Mouse (Mus musculus) neural tube, embryonic 13.5 days (tissue): ENCODE data around the gene Eppin. TPM values are rescaled to one million over a fixed set of nuclear protein-coding genes. Genes with fewer than 3 reads are reported as not detected.
A peak's percentile ranks its signal among the peaks of the same experiment; 100 is the strongest.
"Not testable (repeated sequence)": the region's sequence is repeated elsewhere in the genome, so short reads cannot be mapped to it uniquely, and the experiment has no call there.

ENCODE experiments used
- ATAC-seq: fragments of 200-750 bp; cut with Nextera tagmentation; 2 replicates; pipeline ENCODE4 v1.8.0; 2017; ENCODE audit warnings: low read depth, mild to moderate bottlenecking, moderate TSS enrichment, moderate library complexity
- H3K27ac ChIP-seq: fragments of 300-500 bp; sonication (generic); replicated peaks from 2 replicates; pipeline ENCODE4 v1.5.1; 2015; ENCODE audit warnings: moderate library complexity, mild to moderate bottlenecking, inconsistent platforms
- H3K27me3 ChIP-seq: fragments of 300-500 bp; sonication (generic); 2 replicates; pipeline ENCODE4 v1.6.1; 2015; ENCODE audit warnings: mild to moderate bottlenecking, inconsistent platforms
- H3K36me3 ChIP-seq: fragments of 300-500 bp; sonication (generic); 2 replicates; pipeline ENCODE4 v1.6.1; 2015; ENCODE audit warnings: mild to moderate bottlenecking, inconsistent platforms
- H3K4me1 ChIP-seq: fragments of 300-500 bp; sonication (generic); replicated peaks from 2 replicates; pipeline ENCODE4 v1.6.1; 2015; ENCODE audit warnings: inconsistent platforms
- H3K4me2 ChIP-seq: fragments of 300-500 bp; sonication (generic); 2 replicates; pipeline ENCODE4 v1.6.1; 2015; ENCODE audit warnings: inconsistent platforms, mild to moderate bottlenecking, moderate library complexity
- H3K4me3 ChIP-seq: fragments of 300-500 bp; sonication (generic); 2 replicates; pipeline ENCODE4 v1.5.1; 2015; ENCODE audit warnings: mild to moderate bottlenecking, inconsistent platforms
- H3K9ac ChIP-seq: fragments of 300-500 bp; sonication (generic); 2 replicates; pipeline ENCODE4 v1.6.1; 2015; ENCODE audit warnings: moderate library complexity, mild to moderate bottlenecking, inconsistent platforms
- H3K9me3 ChIP-seq: fragments of 300-500 bp; sonication (generic); 2 replicates; pipeline ENCODE4 v1.6.1; 2016; ENCODE audit warnings: inconsistent platforms
- WGBS: fragments of 180-500 bp; shearing (Covaris S2); methylation state at CpG from one replicate; pipeline ENCODE4 v1.1.7; 2015; 5-methylcytosine and 5-hydroxymethylcytosine counted together
- polyA plus RNA-seq: library from polyadenylated mRNA; unstranded; fragments of >200 nt; fragmentation: Nextera tagmentation; extraction: Ambion mirVana; gene quantifications from 2 replicates; pipeline ENCODE4 v1.2.1, GENCODE M21; 2015

The Eppin gene
- polyA plus RNA-seq, 1 experiment from 2014 or later = not detected

DNA sequence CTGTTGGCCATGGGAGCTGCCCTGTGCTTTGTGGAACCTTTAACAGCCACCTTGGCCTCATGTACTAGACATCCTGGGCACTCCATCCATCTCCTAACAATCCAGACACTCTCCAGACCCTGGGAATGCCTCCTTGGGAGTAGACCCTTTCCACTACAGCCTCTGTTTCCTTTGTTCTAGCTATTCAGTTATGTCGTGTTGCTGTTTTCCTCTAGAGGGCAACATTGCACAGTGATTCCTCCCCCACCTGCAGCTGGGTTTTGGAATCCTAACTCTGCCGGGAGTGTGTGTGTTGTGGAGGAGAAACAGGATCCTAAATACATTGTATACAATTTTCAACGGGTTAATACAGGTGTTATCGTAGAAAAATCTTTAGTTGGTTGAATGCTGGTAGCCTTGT, 1.4 kb downstream of the Eppin start:
- H3K27me3 ChIP-seq = no peaks in the 10 kb centered on the region
- H3K27ac ChIP-seq = no peak overlapping the region
- H3K4me2 ChIP-seq = no peak overlapping the region
- H3K9ac ChIP-seq = no peak overlapping the region
- 0 out of 2 replicates have a peak, but pooled peaks cover 3% of the 10 kb centered on the region for H3K4me1 ChIP-seq
- H3K4me3 ChIP-seq = no peak overlapping the region
- 19% methylated on average over 4 of the region's 4 CpGs for WGBS
- ATAC-seq = peak; percentile 63; the same call in 1 of the 2 replicates
- no peaks in the 10 kb centered on the region for H3K9me3 ChIP-seq
- H3K36me3 ChIP-seq = no peaks in the 10 kb centered on the region

DNA sequence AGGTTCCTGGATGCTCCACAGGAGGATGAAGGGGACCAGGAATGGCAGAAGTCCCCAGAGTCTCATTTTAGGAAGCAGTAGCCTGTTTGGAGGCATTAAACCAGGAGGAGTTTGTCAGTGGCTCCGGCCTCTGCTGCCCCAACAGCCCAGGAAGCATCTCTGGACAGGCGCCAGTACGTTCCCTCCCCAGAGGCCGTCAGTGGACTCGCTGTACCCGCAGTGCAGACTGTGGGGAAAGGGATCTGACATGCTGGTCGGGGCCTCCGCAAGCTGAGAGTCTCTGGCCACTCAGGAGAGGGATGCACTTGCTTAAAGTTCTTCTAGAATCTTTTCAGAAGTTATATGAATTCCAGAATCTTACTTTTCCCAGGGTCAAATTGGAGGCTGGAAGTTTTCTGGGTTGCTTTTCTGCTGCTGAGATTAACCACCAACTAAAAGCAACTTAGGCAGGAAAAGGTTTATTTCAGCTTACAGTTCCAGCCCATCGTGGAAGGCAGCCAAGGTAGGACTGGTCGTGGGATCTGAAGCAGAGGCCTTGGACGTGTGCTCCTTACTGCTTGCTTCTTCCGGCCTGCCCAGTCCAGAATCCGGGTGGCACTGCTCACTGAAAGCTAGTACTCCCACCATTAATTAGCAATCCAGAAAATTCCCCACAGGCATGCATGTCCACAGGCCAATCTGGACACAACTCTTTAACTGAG, 8.2 kb downstream of the Eppin start, which contains the start of gene Wfdc6a:
Gene Wfdc6a, minus strand, starts transcription at position 423 of the 701 bp plus-strand sequence.
- H3K27me3 ChIP-seq, H3K36me3 ChIP-seq, H3K27ac ChIP-seq, H3K4me2 ChIP-seq, H3K9me3 ChIP-seq, H3K4me1 ChIP-seq, H3K4me3 ChIP-seq, ATAC-seq, H3K9ac ChIP-seq: not testable (repeated sequence)
- WGBS = 73% methylated on average over 13 of the region's 13 CpGs

GRCm38 (mm10) chr2:164573359-164573758, 20.0 kb downstream of the Eppin start, which contains the start of gene Spint3:
Gene Spint3, minus strand, starts transcription at chr2:164573459.
- ATAC-seq, H3K27me3 ChIP-seq, H3K9ac ChIP-seq, H3K36me3 ChIP-seq, H3K4me2 ChIP-seq, H3K4me3 ChIP-seq, H3K9me3 ChIP-seq, H3K27ac ChIP-seq, H3K4me1 ChIP-seq: not testable (repeated sequence)
- 84% methylated on average over 6 of the region's 6 CpGs for WGBS

DNA sequence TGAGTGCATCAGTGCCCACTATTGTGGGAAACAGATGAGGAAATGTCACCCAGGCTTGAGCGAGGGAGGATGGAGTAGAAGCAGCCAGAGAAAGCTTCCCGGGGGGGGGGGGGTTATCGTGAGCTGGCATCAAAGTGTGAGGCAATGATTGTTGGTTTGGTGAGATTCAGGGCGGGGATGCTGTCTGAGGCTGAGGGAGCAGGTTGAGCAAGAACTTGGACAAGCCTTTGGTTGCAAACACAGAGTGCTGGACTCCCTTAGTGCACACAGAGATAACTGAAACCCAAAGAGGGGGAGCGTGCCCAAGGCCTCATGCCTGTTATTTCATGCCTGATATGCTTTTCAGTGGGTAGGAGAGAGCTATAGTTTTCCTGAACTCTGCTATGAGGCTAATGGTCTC, 25.9 kb downstream of the Eppin start:
- 95% methylated on average over 5 of the region's 5 CpGs for WGBS
- H3K4me3 ChIP-seq = no peak overlapping the region
- ATAC-seq = no peak
- H3K4me1 ChIP-seq = peaks cover 18% of the 10 kb centered on the region
- H3K27ac ChIP-seq = no peak overlapping the region
- no peaks in the 10 kb centered on the region for H3K9me3 ChIP-seq
- H3K36me3 ChIP-seq = no peaks in the 10 kb centered on the region
- peaks cover 23% of the 10 kb centered on the region for H3K27me3 ChIP-seq
- no peak overlapping the region for H3K4me2 ChIP-seq
- no peak overlapping the region for H3K9ac ChIP-seq

- H3K9me3 ChIP-seq = no peaks in the 10 kb centered on the region
- 92% methylated on average over 2 of the region's 2 CpGs for WGBS
- no peak for ATAC-seq
- H3K27me3 ChIP-seq = peaks cover 28% of the 10 kb centered on the region
- H3K9ac ChIP-seq = no peak overlapping the region
- peaks cover 20% of the 10 kb centered on the region for H3K4me1 ChIP-seq
- H3K4me2 ChIP-seq = no peak overlapping the region
- no peak overlapping the region for H3K27ac ChIP-seq
- H3K4me3 ChIP-seq = no peak overlapping the region
- H3K36me3 ChIP-seq = no peaks in the 10 kb centered on the region
Observed at GRCm38 (mm10) chr2:164566997-164567396, 26.4 kb downstream of the Eppin start.

DNA sequence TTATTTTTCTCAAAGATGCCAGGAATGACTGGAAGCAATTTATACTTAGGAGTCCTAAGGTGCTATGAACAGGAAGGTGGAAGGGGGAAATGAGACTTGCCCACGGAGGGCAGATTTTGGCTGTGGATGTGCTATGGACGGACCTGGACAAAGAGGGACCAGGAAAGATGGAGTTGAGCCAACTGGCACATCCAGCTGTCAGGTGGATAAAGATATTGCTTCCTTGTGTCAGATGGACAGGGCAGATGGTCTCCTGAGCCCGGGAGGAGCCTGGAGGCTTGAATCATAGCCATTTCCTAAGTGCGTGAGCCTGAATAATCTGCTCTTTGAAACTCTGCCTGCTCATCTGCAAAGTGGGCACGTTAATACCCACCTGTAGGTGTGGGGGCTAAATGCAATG, 29.0 kb downstream of the Eppin start:
- H3K9ac ChIP-seq = no peak overlapping the region
- 69% methylated on average over 5 of the region's 5 CpGs for WGBS
- H3K4me1 ChIP-seq = peaks cover 20% of the 10 kb centered on the region
- H3K27me3 ChIP-seq = peaks cover 40% of the 10 kb centered on the region
- no peak for ATAC-seq
- no peaks in the 10 kb centered on the region for H3K36me3 ChIP-seq
- no peaks in the 10 kb centered on the region for H3K9me3 ChIP-seq
- no peak overlapping the region for H3K27ac ChIP-seq
- peak overlapping the region; percentile 74; the same call in 1 of the 2 replicates for H3K4me2 ChIP-seq
- H3K4me3 ChIP-seq = no peak overlapping the region

- Histone ChIP-seq H3K4me1 (peaks cover 20% of the 10 kb centered on the region), H3K27ac (no peak overlapping the region), H3K27me3 (peaks cover 44% of the 10 kb centered on the region), H3K9ac (peak overlapping the region; percentile 65), H3K4me2 (peak overlapping the region; percentile 74), H3K9me3 (no peaks in the 10 kb centered on the region), H3K36me3 (no peaks in the 10 kb centered on the region), H3K4me3 (peak overlapping the region; percentile 44)
- peak; percentile 61; the same call in 1 of the 2 replicates for ATAC-seq
- WGBS = under 1% methylated on average over 32 of the region's 32 CpGs
Observed at GRCm38 (mm10) chr2:164563339-164564038, 29.9 kb downstream of the Eppin start.

DNA sequence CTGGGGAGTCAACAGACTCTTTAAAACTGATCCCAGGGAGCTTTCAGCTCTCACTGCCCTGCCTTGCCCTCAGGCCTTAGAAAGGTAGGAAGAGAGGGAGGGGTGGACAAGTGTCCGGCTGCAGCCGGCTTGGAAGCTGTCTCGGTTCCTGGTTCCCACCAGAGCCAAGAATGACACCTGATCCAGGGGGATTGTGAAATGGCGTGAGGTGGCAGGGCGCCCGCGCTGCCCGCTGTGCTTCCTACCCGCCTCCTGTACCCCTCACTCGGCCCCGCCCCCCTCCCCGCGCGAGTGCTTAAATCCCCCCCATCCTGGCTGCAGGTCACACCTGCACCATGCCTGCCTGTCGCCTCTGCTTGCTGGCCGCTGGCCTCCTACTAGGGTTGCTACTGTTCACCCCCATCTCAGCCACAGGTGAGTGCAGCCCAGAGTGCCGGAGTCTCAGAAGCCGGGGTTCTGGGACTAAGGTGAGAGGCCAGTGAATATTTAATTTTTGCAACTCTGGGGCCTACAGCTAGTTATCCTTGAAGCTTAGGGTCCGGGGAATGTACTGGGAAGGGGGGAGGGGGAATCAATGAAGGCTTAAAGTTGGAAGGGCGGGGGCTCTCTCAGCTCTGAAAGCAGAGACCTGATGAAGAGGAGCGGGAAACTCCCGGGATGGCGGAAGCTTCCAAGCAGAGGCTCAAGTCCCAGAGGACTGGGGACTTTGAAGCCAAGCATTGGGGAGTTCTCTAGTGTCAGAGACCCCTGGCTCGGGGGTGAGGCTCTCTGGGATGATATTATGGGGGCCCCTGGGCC, 30.8 kb downstream of the Eppin start, which contains the start of gene Wfdc2:
Gene Wfdc2, plus strand, starts transcription at position 23 of the 798 bp plus-strand sequence.
- Histone ChIP-seq H3K27me3 (peaks cover 44% of the 10 kb centered on the region), H3K4me2 (peak within 1 kb of the TSS; percentile 74)
- ATAC-seq = no peak

DNA sequence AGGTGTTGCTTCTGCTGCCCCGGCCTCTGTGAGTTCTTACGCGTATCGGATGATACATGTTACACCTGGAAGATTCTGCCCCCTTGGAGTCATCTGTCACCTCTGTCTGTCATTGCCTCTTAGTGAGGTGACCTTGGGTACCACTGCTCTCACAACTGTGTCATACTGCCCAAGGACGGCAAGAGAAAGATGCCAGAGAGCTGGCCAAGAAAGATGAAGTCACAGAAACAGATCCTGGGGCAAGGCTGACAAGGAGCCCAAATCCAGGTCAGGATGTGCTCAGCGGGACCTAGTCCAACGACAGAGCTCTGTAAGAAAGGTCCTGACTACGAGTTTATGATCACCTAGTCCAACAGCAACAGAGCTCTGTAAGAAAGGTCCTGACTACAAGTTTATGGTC, 33.3 kb downstream of the Eppin start:
- peaks cover 44% of the 10 kb centered on the region for H3K27me3 ChIP-seq
- no peaks in the 10 kb centered on the region for H3K9me3 ChIP-seq
- no peak overlapping the region for H3K4me2 ChIP-seq
- H3K27ac ChIP-seq = no peak overlapping the region
- H3K36me3 ChIP-seq = no peaks in the 10 kb centered on the region
- peaks cover 20% of the 10 kb centered on the region for H3K4me1 ChIP-seq
- ATAC-seq = no peak
- 91% methylated on average over 8 of the region's 8 CpGs for WGBS
- H3K4me3 ChIP-seq = no peak overlapping the region
- H3K9ac ChIP-seq = no peak overlapping the region

More for the DNA sequence above, 30.8 kb downstream of the Eppin start, which contains the start of gene Wfdc2:
- no peaks in the 10 kb centered on the region for H3K9me3 ChIP-seq
- H3K4me1 ChIP-seq = peaks cover 20% of the 10 kb centered on the region
- H3K36me3 ChIP-seq = no peaks in the 10 kb centered on the region
- peak within 1 kb of the TSS; percentile 65 for H3K9ac ChIP-seq
- peak within 1 kb of the TSS; percentile 44 for H3K4me3 ChIP-seq
- WGBS = 6% methylated on average over 24 of the region's 24 CpGs
- no peak within 1 kb of the TSS for H3K27ac ChIP-seq

- WGBS = 50% methylated on average over 16 of the region's 16 CpGs
- H3K9me3 ChIP-seq = no peaks in the 10 kb centered on the region
- H3K9ac ChIP-seq = no peak overlapping the region
- no peak for ATAC-seq
- no peak overlapping the region for H3K27ac ChIP-seq
- no peaks in the 10 kb centered on the region for H3K36me3 ChIP-seq
- peaks cover 18% of the 10 kb centered on the region for H3K4me1 ChIP-seq
- H3K27me3 ChIP-seq = peaks cover 35% of the 10 kb centered on the region
- H3K4me3 ChIP-seq = no peak overlapping the region
- no peak overlapping the region for H3K4me2 ChIP-seq
Observed at GRCm38 (mm10) chr2:164558991-164559645, 34.3 kb downstream of the Eppin start.

- WGBS = 76% methylated on average over 8 of the region's 8 CpGs
Observed at GRCm38 (mm10) chr2:164558426-164558825, 35.0 kb downstream of the Eppin start.

More at GRCm38 (mm10) chr2:164558426-164558825, 35.0 kb downstream of the Eppin start:
- H3K4me1 ChIP-seq = peaks cover 12% of the 10 kb centered on the region
- no peak for ATAC-seq
- no peaks in the 10 kb centered on the region for H3K9me3 ChIP-seq
- H3K36me3 ChIP-seq = no peaks in the 10 kb centered on the region
- H3K27me3 ChIP-seq = peaks cover 30% of the 10 kb centered on the region
- no peak overlapping the region for H3K9ac ChIP-seq
- no peak overlapping the region for H3K4me3 ChIP-seq
- no peak overlapping the region for H3K27ac ChIP-seq
- H3K4me2 ChIP-seq = no peak overlapping the region
